Comparison of ENCODE assay signal across 8 mouse cellular contexts in the genomic region with DNA sequence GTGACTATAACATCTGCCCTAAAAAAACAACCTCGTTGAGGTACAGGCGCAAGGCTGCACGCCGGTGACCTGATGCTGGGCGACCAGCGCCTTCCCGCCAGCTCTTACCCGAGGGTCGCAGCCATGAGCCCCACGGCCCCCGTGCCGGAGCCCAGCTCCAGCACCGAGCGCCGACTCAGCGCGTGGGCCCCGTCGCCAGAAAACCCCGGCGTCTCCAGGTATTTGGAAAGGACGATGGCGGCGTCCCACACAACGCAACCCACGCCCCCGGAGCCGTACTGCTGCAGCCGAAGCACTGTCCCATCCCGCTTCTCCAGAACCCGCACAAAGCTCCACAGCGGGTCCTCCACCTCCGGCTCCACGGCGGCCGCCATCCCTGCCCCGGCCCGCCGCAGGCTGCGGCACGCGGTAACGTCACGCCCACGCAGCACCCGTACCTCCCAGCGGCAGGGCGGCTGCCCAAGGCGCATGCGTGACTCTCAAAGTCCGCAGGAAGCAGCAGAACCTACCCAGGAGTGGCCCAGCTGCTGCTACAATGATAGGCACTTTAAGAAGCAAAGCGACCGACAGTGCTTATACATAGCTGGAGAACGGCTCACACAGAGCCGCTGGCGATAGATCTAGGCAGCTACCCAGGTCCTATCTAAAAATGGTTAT. TPM values are rescaled to one million over a fixed set of nuclear protein-coding genes. Genes with fewer than 3 reads are reported as not detected.
DNase-seq lines count a peak whose midpoint lies in the region; ATAC-seq lines count a peak whose summit lies in the region.

A gene (minus strand): TSS at position 416 of the 657 bp plus-strand sequence.

- peak within 1 kb of the TSS; percentile 65 for H3K4me3 ChIP-seq in hindbrain, embryonic 16.5 days (ENCODE audit: low read length)
- H3K4me3 ChIP-seq in macrophage (ENCODE audit: inconsistent target), result peak within 1 kb of the TSS; percentile 51

- peak within 1 kb of the TSS; percentile 78 for H3K4me2 ChIP-seq in hindbrain, embryonic 16.5 days (ENCODE audit: low read length)

- H3K9me3 ChIP-seq in hindbrain, embryonic 16.5 days (ENCODE audit: control insufficient read depth, low read length), result no peaks in the 10 kb centered on the region

- peak within 1 kb of the TSS; percentile 80 for H3K9ac ChIP-seq in hindbrain, embryonic 16.5 days (ENCODE audit: low read depth, low read length)

- ATAC-seq in hindbrain, embryonic 16.5 days, result peak; percentile 97

- H3K4me1 ChIP-seq in hindbrain, embryonic 16.5 days (ENCODE audit: control insufficient read depth, insufficient read depth, low read depth, low read length), result peaks cover 12% of the 10 kb centered on the region

- under 1% methylated on average over 56 of the region's 56 CpGs for WGBS in hindbrain, embryonic 16.5 days
- WGBS in macrophage (ENCODE audit: missing documents), result under 1% methylated on average over 55 of the region's 56 CpGs

- DNase-seq in T-cell, adult 2 months (ENCODE audit: low spot score), result peak; percentile 91
- peak; percentile 86 to 89 for DNase-seq in cerebellum, postnatal 36 days
- peak; percentile 83 for DNase-seq in gastrocnemius, adult 18-20 months (ENCODE audit: low spot score)
- DNase-seq in left cerebral cortex, adult 18-20 months (ENCODE audit: low spot score in 2 of 2), result peak; percentile 90 to 93
- peak; percentile 92 for DNase-seq in right cerebral cortex, adult 18-20 months
- peak; percentile 35 for DNase-seq in urinary bladder, postnatal 10 days (ENCODE audit: low spot score)

- peaks cover 20% of the 10 kb centered on the region for H3K79me2 ChIP-seq in macrophage (ENCODE audit: inconsistent target)

- peak within 1 kb of the TSS; percentile 86 for H3K27ac ChIP-seq in hindbrain, embryonic 16.5 days (ENCODE audit: low read depth, low read length)
- peak within 1 kb of the TSS; percentile 29 for H3K27ac ChIP-seq in macrophage

- peaks cover 27% of the 10 kb centered on the region for H3K36me3 ChIP-seq in hindbrain, embryonic 16.5 days (ENCODE audit: control insufficient read depth, insufficient read depth, low read length)
- H3K36me3 ChIP-seq in macrophage (ENCODE audit: inconsistent target), result peaks cover 34% of the 10 kb centered on the region

- H3K27me3 ChIP-seq in hindbrain, embryonic 16.5 days (replicated peaks; ENCODE audit: control insufficient read depth, insufficient read depth, low read length), result no peaks in the 10 kb centered on the region

RNA-seq across cellular contexts. Expression of the gene that starts here (rescaled TPM):
- total RNA-seq in gastrocnemius, adult 18-20 months (2021), result 1 to 10 TPM; 4.2 to 4.7 TPM
- polyA plus RNA-seq in hindbrain, embryonic 16.5 days (2015; fragmentation: Nextera tagmentation; extraction: Ambion mirVana), result 25.5 and 30.6 TPM in 2 replicates
- total RNA-seq in left cerebral cortex, adult 18-20 months (2021), result 10 to 100 TPM; 25.3 to 25.5 TPM
- 1 to 10 TPM in 20 of 26 experiments, under 1 TPM in 3, not detected in 3; 0.81 to 7.8 (median 2.2) TPM for total RNA-seq in macrophage (2018; cell fraction: chromatin; rRNA removed)
- total RNA-seq in macrophage (2018; cell fraction: cytosol; rRNA removed), result 10 to 100 TPM; 12.2 to 22.8 (median 17.3) TPM
- 1 to 10 TPM; 1.1 to 9.9 (median 4.3) TPM for total RNA-seq in macrophage (2018; cell fraction: nucleus; rRNA removed)
- 15.4 to 25.0 TPM (median 23.6 TPM) in 3 replicates for polyA plus RNA-seq in macrophage (2018)

Comparison
In these comparisons a context has a peak if more than half of its experiments do, and no peak if none do; other contexts are left out.
1. Peak in every context shown above with its lines: DNase-seq, ATAC-seq, H3K4me3 ChIP-seq and H3K27ac ChIP-seq.
2. RNA of the gene that starts here (total RNA-seq): 25.3 to 25.5 TPM in left cerebral cortex, adult 18-20 months; 4.2 to 4.7 TPM in gastrocnemius, adult 18-20 months; every median in the first group is over 4 times any median in the second.
3. DNase-seq: peak in every context shown above with its lines; median percentile 92 in right cerebral cortex, adult 18-20 months; 92 in left cerebral cortex, adult 18-20 months; 91 in T-cell, adult 2 months; 88 in cerebellum, postnatal 36 days; 83 in gastrocnemius, adult 18-20 months; 35 in urinary bladder, postnatal 10 days.